Mouse (Mus musculus) intestine, postnatal 0 days (tissue): Measurements from ENCODE around the gene Pdzd2. TPM values are rescaled to one million over a fixed set of nuclear protein-coding genes. Genes with fewer than 3 reads are reported as not detected.

Source experiments
- ATAC-seq: fragments of 200-750 bp; cut with Nextera tagmentation; 2 replicates; pipeline ENCODE4 v1.8.0; 2017; ENCODE audit warnings: mild to moderate bottlenecking, moderate TSS enrichment, moderate library complexity
- H3K27ac ChIP-seq: fragments of 300-500 bp; sonication (generic); 2 replicates; pipeline ENCODE4 v1.5.1; 2014; ENCODE audit warnings: mild to moderate bottlenecking, low read depth, low read length, moderate library complexity
- H3K27me3 ChIP-seq: fragments of 300-500 bp; sonication (generic); replicated peaks from 2 replicates; pipeline ENCODE4 v1.6.1; 2014; ENCODE audit warnings: low read length, mixed read lengths; ENCODE audit not compliant: control insufficient read depth, insufficient read depth
- H3K36me3 ChIP-seq: fragments of 300-500 bp; sonication (generic); 2 replicates; pipeline ENCODE4 v1.6.1; 2014; ENCODE audit warnings: mild to moderate bottlenecking, moderate library complexity; ENCODE audit not compliant: control insufficient read depth, insufficient read depth
- H3K4me1 ChIP-seq: fragments of 300-500 bp; sonication (generic); replicated peaks from 2 replicates; pipeline ENCODE4 v1.6.1; 2014; ENCODE audit warnings: antibody characterized with exemption, low read length, mixed read lengths; ENCODE audit not compliant: control insufficient read depth, insufficient read depth
- H3K4me2 ChIP-seq: fragments of 300-500 bp; sonication (generic); replicated peaks from 2 replicates; pipeline ENCODE4 v1.6.1; 2014; ENCODE audit warnings: low read depth, mild to moderate bottlenecking, moderate library complexity
- H3K4me3 ChIP-seq: fragments of 300-500 bp; sonication (generic); 2 replicates; pipeline ENCODE4 v1.5.1; 2014; ENCODE audit warnings: low read depth, low read length
- H3K9ac ChIP-seq: fragments of 300-500 bp; sonication (generic); 2 replicates; pipeline ENCODE4 v1.6.1; 2014; ENCODE audit warnings: mild to moderate bottlenecking, low read depth, low read length
- H3K9me3 ChIP-seq: fragments of 300-500 bp; sonication (generic); 2 replicates; pipeline ENCODE4 v1.6.1; 2016; ENCODE audit warnings: mixed run types; ENCODE audit not compliant: control insufficient read depth
- CTCF ChIP-seq: sonication (generic); IDR thresholded peaks from 2 replicates; pipeline ENCODE4 v1.5.1; 2016; ENCODE audit warnings: low read depth, mild to moderate bottlenecking, control low read depth, antibody characterized with exemption, moderate library complexity
- WGBS: fragments of 180-500 bp; shearing (Covaris S2); extraction: QIAGEN DNeasy Blood & Tissue Kit; methylation state at CpG from one replicate; pipeline ENCODE4 v1.1.7; 2014; 5-methylcytosine and 5-hydroxymethylcytosine counted together
- polyA plus RNA-seq: library from polyadenylated mRNA; unstranded; fragments of >200 nt; fragmentation: Nextera tagmentation; extraction: Ambion mirVana; gene quantifications from 2 replicates; pipeline ENCODE4 v1.2.1, GENCODE M21; 2015

Gene Pdzd2
- polyA plus RNA-seq, 1 experiment from 2014 or later = 10.1 TPM

DNA sequence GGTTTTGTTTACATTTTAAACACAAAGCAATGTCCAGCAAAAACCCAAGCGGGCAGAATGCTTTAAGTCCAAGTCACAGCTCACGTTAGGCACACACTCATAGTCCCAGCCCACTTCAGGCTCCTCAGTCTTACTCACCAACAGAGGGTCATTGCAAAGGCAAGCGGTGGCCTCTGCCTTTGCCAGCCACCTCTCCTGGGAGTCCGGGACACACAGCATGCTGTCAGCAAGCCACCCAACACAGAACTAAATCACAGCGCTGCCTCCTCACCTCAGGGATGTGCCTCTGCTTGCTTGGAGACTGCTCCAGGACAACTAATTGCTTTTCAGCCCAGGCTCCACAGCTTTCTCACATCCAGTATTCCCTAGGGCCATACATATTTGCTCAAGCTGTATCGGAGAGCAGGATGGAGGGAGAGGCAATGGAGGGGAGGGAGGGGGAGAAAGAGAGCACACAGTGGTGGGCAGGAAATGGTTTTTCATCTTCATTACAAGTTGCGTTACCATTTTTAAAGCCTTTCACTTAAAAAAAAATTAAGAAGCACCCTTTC, 117.6 kb downstream of the Pdzd2 start:
- Histone ChIP-seq H3K36me3 (no peaks in the 10 kb centered on the region), H3K9me3 (no peaks in the 10 kb centered on the region), H3K9ac (no peak overlapping the region), H3K4me2 (no peak overlapping the region), H3K27me3 (no peaks in the 10 kb centered on the region), H3K4me3 (no peak overlapping the region), H3K27ac (no peak overlapping the region), H3K4me1 (no peaks in the 10 kb centered on the region)
- TF ChIP-seq CTCF = no peak
- 59% methylated on average over 7 of the region's 7 CpGs for WGBS
- ATAC-seq = no peak

DNA sequence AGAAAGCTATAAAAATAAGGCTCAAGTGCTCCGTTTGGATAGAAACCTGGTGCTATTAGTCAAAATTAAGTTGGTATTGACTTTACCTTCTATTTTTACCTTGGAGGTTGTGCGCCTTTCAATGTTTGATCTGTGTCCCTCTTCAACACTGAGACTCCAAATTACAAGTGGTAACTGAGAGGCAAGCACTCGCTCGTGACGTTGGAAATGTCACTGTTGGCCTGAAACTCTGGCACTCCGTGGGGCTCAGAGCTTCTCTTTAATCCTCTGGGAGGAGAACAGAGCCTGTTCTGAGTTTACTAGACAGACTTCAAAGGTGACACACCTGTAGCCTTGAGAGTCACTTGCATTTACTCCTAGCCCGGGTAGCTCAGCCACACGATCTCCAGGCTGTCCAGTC, 120.5 kb downstream of the Pdzd2 start:
- no peak for TF ChIP-seq CTCF
- no peaks in the 10 kb centered on the region for H3K4me1 ChIP-seq
- no peaks in the 10 kb centered on the region for H3K27me3 ChIP-seq
- no peak overlapping the region for H3K4me3 ChIP-seq
- 75% methylated on average over 8 of the region's 8 CpGs for WGBS
- no peak for ATAC-seq
- H3K4me2 ChIP-seq = no peak overlapping the region
- H3K9ac ChIP-seq = no peak overlapping the region
- H3K27ac ChIP-seq = no peak overlapping the region
- no peaks in the 10 kb centered on the region for H3K9me3 ChIP-seq
- no peaks in the 10 kb centered on the region for H3K36me3 ChIP-seq

DNA sequence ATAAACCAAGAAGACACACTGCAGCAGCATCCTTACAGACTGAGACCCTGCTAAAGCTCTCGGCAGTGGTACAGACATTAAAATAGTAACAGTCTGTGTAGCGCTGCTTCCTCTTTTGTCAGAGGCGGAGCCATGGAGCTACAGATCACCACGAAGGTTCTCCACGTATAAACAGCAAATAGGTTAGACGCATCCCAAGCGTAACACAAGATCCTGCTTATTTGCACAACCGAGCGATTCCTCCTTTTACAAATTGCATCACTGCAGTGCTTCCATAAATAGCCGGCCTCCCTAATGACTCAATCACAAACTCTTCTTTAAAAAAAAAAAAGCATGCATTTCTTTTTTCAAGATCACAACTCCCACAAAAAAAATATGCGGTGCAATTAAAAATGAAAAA, 122.1 kb downstream of the Pdzd2 start:
- Histone ChIP-seq H3K4me2 (no peak overlapping the region; the same call in 1 of the 2 replicates), H3K4me1 (no peaks in the 10 kb centered on the region), H3K27me3 (no peaks in the 10 kb centered on the region), H3K4me3 (no peak overlapping the region), H3K27ac (no peak overlapping the region), H3K36me3 (no peaks in the 10 kb centered on the region), H3K9ac (no peak overlapping the region), H3K9me3 (no peaks in the 10 kb centered on the region)
- no peak for ATAC-seq
- TF ChIP-seq CTCF = no peak
- WGBS = 76% methylated on average over 11 of the region's 11 CpGs

DNA sequence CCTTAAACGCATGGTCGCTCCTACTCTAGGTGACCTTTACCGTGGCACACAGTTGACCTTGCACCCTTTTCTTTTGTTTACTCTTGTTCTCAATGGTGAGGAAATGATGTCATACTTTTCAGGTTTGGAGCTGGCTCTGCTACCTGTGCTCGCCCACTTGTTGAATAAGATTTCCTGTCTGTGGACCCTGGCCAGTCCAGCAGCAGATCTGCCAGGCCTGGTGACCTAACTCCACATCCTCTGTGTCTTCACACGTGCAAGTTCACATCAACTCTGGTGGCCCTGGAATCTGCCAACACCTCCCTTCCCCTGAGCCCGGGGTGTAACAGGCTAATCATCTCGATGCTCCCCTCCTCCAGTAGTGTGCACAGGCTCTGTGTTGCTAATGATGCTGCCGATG, 122.5 kb downstream of the Pdzd2 start:
- ATAC-seq = no peak
- 58% methylated on average over 8 of the region's 8 CpGs for WGBS

DNA sequence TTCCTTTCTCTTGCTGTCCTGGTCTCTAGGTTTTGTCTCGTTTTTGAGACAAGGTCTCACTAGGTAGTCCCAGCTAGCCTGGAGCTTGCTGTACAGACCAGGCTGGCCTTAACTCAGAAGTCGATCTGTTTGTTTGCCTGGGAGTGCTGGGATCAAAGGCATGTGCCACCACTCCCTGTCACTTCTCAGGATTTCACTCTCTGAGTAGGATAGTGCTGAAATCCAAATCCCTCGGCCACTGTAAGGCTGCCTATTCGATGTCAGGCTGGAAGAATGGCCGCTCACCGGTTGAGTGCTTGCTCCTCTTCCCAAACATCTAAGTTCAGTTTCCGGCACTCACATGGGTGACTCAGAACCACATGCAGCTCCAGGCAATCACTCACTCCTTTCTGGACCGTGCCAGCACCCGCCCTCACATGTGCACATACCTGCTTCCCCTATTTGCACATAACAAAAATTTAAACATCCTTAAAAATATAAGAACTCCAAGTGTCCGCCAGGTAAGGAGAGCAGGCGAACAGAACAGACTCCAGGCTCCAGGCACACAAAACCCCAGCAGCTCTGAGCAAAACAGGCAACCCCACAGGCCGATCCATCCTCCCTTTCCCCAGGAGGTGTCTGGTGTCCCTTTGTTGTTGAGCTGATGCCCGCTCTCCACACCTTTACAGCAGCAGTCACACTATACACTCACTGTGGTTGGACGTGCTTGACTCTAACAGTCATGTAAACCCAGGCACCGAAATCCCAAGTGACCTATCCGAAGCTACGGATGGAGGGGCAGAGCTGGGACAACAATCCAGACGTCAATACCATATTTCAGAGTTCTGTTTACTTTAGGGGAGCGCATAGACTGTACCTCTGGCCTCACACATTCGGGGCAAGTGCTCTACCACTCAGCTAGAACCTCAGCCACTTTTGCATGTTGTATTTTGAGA, 124.5 kb downstream of the Pdzd2 start:
- Histone ChIP-seq H3K36me3 (no peaks in the 10 kb centered on the region), H3K9me3 (no peaks in the 10 kb centered on the region), H3K4me2 (no peak overlapping the region), H3K4me3 (no peak overlapping the region), H3K4me1 (no peaks in the 10 kb centered on the region), H3K27ac (no peak overlapping the region), H3K27me3 (no peaks in the 10 kb centered on the region), H3K9ac (no peak overlapping the region)
- no peak for ATAC-seq
- WGBS = 53% methylated on average over 20 of the region's 20 CpGs
- TF ChIP-seq CTCF = no peak

More for the DNA sequence above, 122.5 kb downstream of the Pdzd2 start:
- Histone ChIP-seq H3K27ac (no peak overlapping the region), H3K4me3 (no peak overlapping the region), H3K36me3 (no peaks in the 10 kb centered on the region), H3K4me2 (no peak overlapping the region; the same call in 1 of the 2 replicates), H3K27me3 (no peaks in the 10 kb centered on the region), H3K4me1 (no peaks in the 10 kb centered on the region), H3K9ac (no peak overlapping the region), H3K9me3 (no peaks in the 10 kb centered on the region)
- TF ChIP-seq CTCF = no peak

DNA sequence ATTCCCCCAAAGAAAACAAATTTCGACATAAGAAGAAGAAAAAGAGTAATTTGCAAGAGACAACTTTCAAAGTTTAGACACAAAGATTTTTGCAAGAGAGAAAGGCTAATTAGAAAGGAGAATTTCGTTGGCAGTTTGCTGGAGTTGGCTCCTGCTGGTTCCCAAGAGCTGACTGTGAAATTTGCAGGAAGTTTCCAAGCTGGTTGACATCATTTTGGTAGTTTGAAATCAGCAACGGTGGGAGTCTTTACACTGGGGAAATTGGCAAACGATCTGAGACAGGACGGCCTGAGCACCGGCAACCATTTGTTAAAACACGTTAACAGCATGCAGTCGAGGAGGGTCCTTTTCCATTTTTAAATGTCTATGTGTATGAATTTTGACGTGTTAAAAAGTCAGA, 125.7 kb downstream of the Pdzd2 start:
- Histone ChIP-seq H3K9ac (no peak overlapping the region), H3K27ac (no peak overlapping the region), H3K27me3 (no peaks in the 10 kb centered on the region), H3K36me3 (no peaks in the 10 kb centered on the region), H3K9me3 (no peaks in the 10 kb centered on the region), H3K4me2 (no peak overlapping the region), H3K4me3 (no peak overlapping the region), H3K4me1 (no peaks in the 10 kb centered on the region)
- ATAC-seq = no peak
- 62% methylated on average over 9 of the region's 9 CpGs for WGBS
- no peak for TF ChIP-seq CTCF
